Mouse (Mus musculus): ENCODE measurements at regions not wholly inside any gene's neighbourhood (a gene's known extent, or its start where the extent isn't known, plus 50 kb on each side); places are given as distances from the start of the nearest gene placed in this dataset.

GRCm38 (mm10) chr13:47580144-47580543 is 457.7 kb downstream of the Rnf144b start:
- H3K4me2 ChIP-seq (ENCODE audit: low read depth, low read length): no peak overlapping the region
- H3K36me3 ChIP-seq (replicated peaks; ENCODE audit: control insufficient read depth, insufficient read depth, low read length): no peaks in the 10 kb centered on the region
- no peak overlapping the region for H3K9ac ChIP-seq (replicated peaks; ENCODE audit: low read depth, low read length)
- H3K4me3 ChIP-seq (ENCODE audit: low read depth, low read length): no peak overlapping the region
- H3K27me3 ChIP-seq (ENCODE audit: control insufficient read depth, insufficient read depth, low read length): no peaks in the 10 kb centered on the region
- no peak for TF ChIP-seq EP300 (IDR thresholded peaks at IDR 0.05; ENCODE audit: low read depth)
- no peak for TF ChIP-seq CTCF (IDR thresholded peaks at IDR 0.05; ENCODE audit: low read depth)
- DNase-seq (ENCODE audit: low spot score) (no peak), ATAC-seq (ENCODE audit: insufficient read depth, low read depth) (no peak)
- H3K9me3 ChIP-seq (replicated peaks; ENCODE audit: control insufficient read depth, low read length): no peaks in the 10 kb centered on the region
- no peaks in the 10 kb centered on the region for H3K4me1 ChIP-seq (ENCODE audit: control insufficient read depth, insufficient read depth)
- WGBS: 77% methylated on average over 5 of the region's 5 CpGs
- H3K27ac ChIP-seq (ENCODE audit: low read depth): no peak overlapping the region

GRCm38 (mm10) chr13:47585158-47585557 is 462.7 kb downstream of the Rnf144b start:
- 68% methylated on average over 1 of the region's 1 CpGs for WGBS
- Histone ChIP-seq H3K27ac (ENCODE audit: low read depth) (no peak overlapping the region), H3K36me3 (replicated peaks; ENCODE audit: control insufficient read depth, insufficient read depth, low read length) (no peaks in the 10 kb centered on the region), H3K4me3 (ENCODE audit: low read depth, low read length) (no peak overlapping the region), H3K4me2 (ENCODE audit: low read depth, low read length) (no peak overlapping the region), H3K9me3 (replicated peaks; ENCODE audit: control insufficient read depth, low read length) (no peaks in the 10 kb centered on the region), H3K27me3 (ENCODE audit: control insufficient read depth, insufficient read depth, low read length) (no peaks in the 10 kb centered on the region), H3K4me1 (ENCODE audit: control insufficient read depth, insufficient read depth) (no peaks in the 10 kb centered on the region), H3K9ac (replicated peaks; ENCODE audit: low read depth, low read length) (no peak overlapping the region)
- TF ChIP-seq EP300 (IDR thresholded peaks at IDR 0.05; ENCODE audit: low read depth) (no peak), CTCF (IDR thresholded peaks at IDR 0.05; ENCODE audit: low read depth) (no peak)
- ATAC-seq (ENCODE audit: insufficient read depth, low read depth) (no peak), DNase-seq (ENCODE audit: low spot score) (no peak)

- no peaks in the 10 kb centered on the region for H3K4me1 ChIP-seq (ENCODE audit: control insufficient read depth, insufficient read depth)
- H3K9me3 ChIP-seq (replicated peaks; ENCODE audit: control insufficient read depth, low read length): no peaks in the 10 kb centered on the region
- no peak overlapping the region for H3K4me2 ChIP-seq (ENCODE audit: low read depth, low read length)
- H3K27me3 ChIP-seq (ENCODE audit: control insufficient read depth, insufficient read depth, low read length): no peaks in the 10 kb centered on the region
- no peaks in the 10 kb centered on the region for H3K36me3 ChIP-seq (replicated peaks; ENCODE audit: control insufficient read depth, insufficient read depth, low read length)
- ATAC-seq (ENCODE audit: insufficient read depth, low read depth) (no peak), DNase-seq (ENCODE audit: low spot score) (no peak)
- TF ChIP-seq EP300 (IDR thresholded peaks at IDR 0.05; ENCODE audit: low read depth): no peak
- TF ChIP-seq CTCF (IDR thresholded peaks at IDR 0.05; ENCODE audit: low read depth): no peak
- no peak overlapping the region for H3K9ac ChIP-seq (replicated peaks; ENCODE audit: low read depth, low read length)
- WGBS: 54% methylated on average over 1 of the region's 1 CpGs
- no peak overlapping the region for H3K27ac ChIP-seq (ENCODE audit: low read depth)
- H3K4me3 ChIP-seq (ENCODE audit: low read depth, low read length): no peak overlapping the region
Measured at GRCm38 (mm10) chr13:47602646-47603045, 480.2 kb downstream of the Rnf144b start.

- Histone ChIP-seq H3K9ac (replicated peaks; ENCODE audit: low read depth, low read length) (no peak overlapping the region), H3K27ac (ENCODE audit: low read depth) (no peak overlapping the region), H3K4me3 (ENCODE audit: low read depth, low read length) (no peak overlapping the region), H3K27me3 (ENCODE audit: control insufficient read depth, insufficient read depth, low read length) (no peaks in the 10 kb centered on the region), H3K36me3 (replicated peaks; ENCODE audit: control insufficient read depth, insufficient read depth, low read length) (no peaks in the 10 kb centered on the region), H3K9me3 (replicated peaks; ENCODE audit: control insufficient read depth, low read length) (no peaks in the 10 kb centered on the region), H3K4me2 (ENCODE audit: low read depth, low read length) (no peak overlapping the region), H3K4me1 (ENCODE audit: control insufficient read depth, insufficient read depth) (no peaks in the 10 kb centered on the region)
- ATAC-seq (ENCODE audit: insufficient read depth, low read depth) (no peak), DNase-seq (ENCODE audit: low spot score) (no peak)
- TF ChIP-seq EP300 (IDR thresholded peaks at IDR 0.05; ENCODE audit: low read depth) (no peak), CTCF (IDR thresholded peaks at IDR 0.05; ENCODE audit: low read depth) (no peak)
- WGBS: 73% methylated on average over 4 of the region's 4 CpGs
Measured at GRCm38 (mm10) chr13:47611439-47611838, 489.0 kb downstream of the Rnf144b start.

GRCm38 (mm10) chr13:47636511-47637103 is 514.2 kb downstream of the Rnf144b start:
- Histone ChIP-seq H3K9me3 (replicated peaks; ENCODE audit: control insufficient read depth, low read length) (no peaks in the 10 kb centered on the region), H3K4me2 (ENCODE audit: low read depth, low read length) (no peak overlapping the region), H3K36me3 (replicated peaks; ENCODE audit: control insufficient read depth, insufficient read depth, low read length) (no peaks in the 10 kb centered on the region), H3K27ac (ENCODE audit: low read depth) (no peak overlapping the region), H3K4me1 (ENCODE audit: control insufficient read depth, insufficient read depth) (no peaks in the 10 kb centered on the region), H3K27me3 (ENCODE audit: control insufficient read depth, insufficient read depth, low read length) (no peaks in the 10 kb centered on the region), H3K4me3 (ENCODE audit: low read depth, low read length) (no peak overlapping the region), H3K9ac (replicated peaks; ENCODE audit: low read depth, low read length) (no peak overlapping the region)
- TF ChIP-seq CTCF (IDR thresholded peaks at IDR 0.05; ENCODE audit: low read depth) (no peak), EP300 (IDR thresholded peaks at IDR 0.05; ENCODE audit: low read depth) (no peak)
- ATAC-seq (ENCODE audit: insufficient read depth, low read depth) (no peak), DNase-seq (ENCODE audit: low spot score) (no peak)
- WGBS: 68% methylated on average over 8 of the region's 8 CpGs

- no peak overlapping the region for H3K4me3 ChIP-seq (ENCODE audit: low read depth, low read length)
- no peak overlapping the region for H3K9ac ChIP-seq (replicated peaks; ENCODE audit: low read depth, low read length)
- 82% methylated on average over 10 of the region's 10 CpGs for WGBS
- no peak for ATAC-seq (ENCODE audit: insufficient read depth, low read depth)
- H3K4me1 ChIP-seq (ENCODE audit: control insufficient read depth, insufficient read depth): no peaks in the 10 kb centered on the region
- H3K36me3 ChIP-seq (replicated peaks; ENCODE audit: control insufficient read depth, insufficient read depth, low read length): no peaks in the 10 kb centered on the region
- H3K27me3 ChIP-seq (ENCODE audit: control insufficient read depth, insufficient read depth, low read length): no peaks in the 10 kb centered on the region
- H3K9me3 ChIP-seq (replicated peaks; ENCODE audit: control insufficient read depth, low read length): no peaks in the 10 kb centered on the region
- no peak for DNase-seq (ENCODE audit: low spot score)
- TF ChIP-seq CTCF (IDR thresholded peaks at IDR 0.05; ENCODE audit: low read depth) (no peak), EP300 (IDR thresholded peaks at IDR 0.05; ENCODE audit: low read depth) (no peak)
- H3K27ac ChIP-seq (ENCODE audit: low read depth): no peak overlapping the region
- H3K4me2 ChIP-seq (ENCODE audit: low read depth, low read length): no peak overlapping the region
Measured at GRCm38 (mm10) chr13:47642341-47642740, 519.9 kb downstream of the Rnf144b start.

All from heart, postnatal 0 days (tissue).